Mouse (Mus musculus) mature B cell (primary cell): ENCODE measurements at regions not wholly inside any gene's neighbourhood (a gene's known extent, or its start where the extent isn't known, plus 50 kb on each side); places are given as distances from the start of the nearest gene placed in this dataset.
"Not testable (repeated sequence)": the region's sequence is repeated elsewhere in the genome, so short reads cannot be mapped to it uniquely, and the experiment has no call there.

Experiments
- in situ Hi-C: fragments of 300-500 bp; cut with MboI; formaldehyde crosslinking; loops from 2 replicates; pipeline ENCODE4 v1.14.3; 2019

DNA sequence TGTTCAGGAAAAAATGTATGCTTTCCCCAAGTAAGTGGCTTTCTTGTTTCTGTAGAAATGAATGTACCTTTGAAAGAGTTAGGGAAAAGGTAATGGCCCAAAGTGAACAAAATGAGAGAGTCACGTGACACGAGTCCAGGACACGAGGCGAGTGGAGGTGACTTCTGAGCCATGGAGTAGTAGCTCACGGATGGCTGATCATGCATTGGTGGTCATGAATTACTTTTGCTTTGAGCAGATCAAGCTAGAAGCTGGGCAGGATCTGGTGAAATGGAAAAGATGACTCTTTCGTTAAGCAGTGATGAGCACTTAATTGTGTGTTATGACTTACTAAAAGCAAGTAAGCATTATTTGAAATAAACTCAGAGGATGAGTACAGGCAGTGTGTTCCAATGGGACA is 101.6 kb upstream of the Rpl34 start:
- in situ Hi-C loops, result no loop called here

DNA sequence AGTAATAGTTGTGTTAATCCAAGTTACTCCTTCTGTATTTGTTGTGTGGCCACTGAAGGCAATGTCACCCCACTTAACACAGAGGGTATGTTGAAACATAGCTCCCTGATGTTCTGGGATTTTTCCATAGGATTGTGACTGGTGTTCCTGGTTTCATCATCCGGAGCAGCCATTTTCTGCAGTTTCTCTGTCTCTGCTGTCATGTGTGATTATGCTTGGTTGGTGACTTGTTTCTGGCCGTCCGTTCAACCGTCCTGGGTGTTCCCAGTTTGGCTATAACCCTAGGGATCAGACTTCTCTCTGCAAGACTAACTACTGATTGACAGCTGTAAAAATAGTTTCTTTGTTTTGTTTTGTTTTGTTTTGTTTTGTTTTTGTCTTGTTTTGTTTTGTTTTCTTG is 98.1 kb upstream of the Rpl34 start:
- in situ Hi-C loops, result no loop called here

DNA sequence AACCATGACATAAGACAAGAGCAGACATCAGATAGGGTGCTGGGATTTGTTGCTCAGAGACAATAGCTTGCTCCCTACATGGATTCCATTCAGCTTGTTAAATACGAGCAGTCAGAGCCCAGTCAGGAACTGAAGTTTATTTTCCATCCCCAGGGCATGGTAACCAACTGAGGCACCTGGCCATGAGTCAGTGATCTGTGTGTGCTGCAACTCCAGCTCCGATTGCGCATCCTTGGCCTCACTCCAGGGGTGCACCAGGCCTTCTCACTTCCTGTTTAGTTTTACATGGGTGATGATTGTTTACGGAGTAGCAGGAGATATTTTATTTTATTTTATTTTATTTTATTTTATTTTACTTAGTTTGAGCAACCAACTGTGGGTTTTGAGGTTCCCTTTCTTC is 97.7 kb upstream of the Rpl34 start:
- in situ Hi-C loops, result no loop called here

DNA sequence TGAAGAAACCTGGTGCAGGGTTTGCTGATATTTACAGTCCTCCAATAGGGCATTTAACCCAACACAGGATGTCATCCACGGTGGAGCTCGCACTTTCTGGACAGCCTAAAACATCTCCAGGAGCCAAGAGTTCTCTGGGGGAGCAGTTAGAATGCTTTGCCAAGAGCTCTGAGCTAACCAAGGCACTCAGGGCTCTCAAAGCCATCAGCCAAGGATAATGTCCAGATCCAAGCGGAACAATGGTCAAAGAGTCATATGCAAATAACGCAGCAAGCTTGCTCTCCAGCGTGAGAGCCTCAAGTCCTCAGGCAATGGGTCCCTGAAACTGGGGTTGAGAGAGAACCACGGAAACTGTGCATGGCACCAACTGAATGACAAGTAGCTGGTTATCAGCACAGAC is 96.8 kb upstream of the Rpl34 start:
- in situ Hi-C loops, result no loop called here

DNA sequence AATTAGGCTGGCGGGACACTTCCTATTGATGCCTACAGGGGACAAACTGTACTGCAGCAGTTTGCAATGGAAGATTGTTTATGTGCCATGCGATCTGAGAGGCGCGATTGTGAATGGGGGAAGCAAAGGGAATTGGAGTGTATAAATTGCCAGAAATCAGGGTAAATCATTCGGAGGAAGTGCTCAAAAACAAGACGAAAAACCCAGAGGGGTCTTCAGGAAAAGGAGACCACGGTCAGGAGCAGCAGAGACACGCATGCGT is 89.6 kb upstream of the Rpl34 start:
- in situ Hi-C loops, result no loop called here

DNA sequence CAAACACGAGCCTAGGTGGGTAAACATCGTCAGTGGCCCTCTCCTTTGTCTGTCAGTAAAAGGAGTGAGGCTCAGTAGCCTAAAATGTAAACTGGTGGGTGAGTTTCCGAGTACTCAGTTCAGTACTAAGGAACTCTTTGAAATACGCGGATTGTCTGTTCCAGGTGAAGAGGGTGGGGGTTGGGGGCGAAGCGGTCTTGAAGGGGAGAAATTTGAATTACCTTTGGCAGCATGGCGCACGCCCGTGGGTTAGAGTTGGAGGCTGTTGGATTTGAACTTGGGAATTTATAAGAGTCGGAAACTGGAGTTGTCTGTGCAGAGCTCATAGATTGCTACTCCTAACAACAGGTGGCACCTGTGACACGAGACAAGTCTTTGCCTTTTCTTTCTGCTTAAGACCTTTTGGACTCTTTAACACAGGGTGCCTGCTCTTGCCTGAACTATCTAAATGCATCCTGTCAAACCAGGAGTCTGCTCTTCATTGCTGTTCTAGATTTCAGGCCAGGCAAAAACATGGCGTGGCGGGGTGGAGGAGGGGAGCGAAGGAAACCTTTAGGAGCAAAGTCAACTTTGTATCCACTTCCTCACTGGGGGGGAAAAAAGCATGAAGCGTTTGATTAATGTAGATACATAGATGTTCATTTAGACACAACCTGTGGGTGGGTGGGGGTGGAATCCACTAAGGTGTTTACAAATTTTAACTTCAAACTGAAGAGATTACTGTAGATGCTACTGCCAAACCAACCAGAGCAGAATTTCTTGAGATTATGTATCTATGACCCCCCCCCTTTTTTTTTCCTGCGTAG is 89.0 kb upstream of the Rpl34 start:
- in situ Hi-C loops, result no loop called here

DNA sequence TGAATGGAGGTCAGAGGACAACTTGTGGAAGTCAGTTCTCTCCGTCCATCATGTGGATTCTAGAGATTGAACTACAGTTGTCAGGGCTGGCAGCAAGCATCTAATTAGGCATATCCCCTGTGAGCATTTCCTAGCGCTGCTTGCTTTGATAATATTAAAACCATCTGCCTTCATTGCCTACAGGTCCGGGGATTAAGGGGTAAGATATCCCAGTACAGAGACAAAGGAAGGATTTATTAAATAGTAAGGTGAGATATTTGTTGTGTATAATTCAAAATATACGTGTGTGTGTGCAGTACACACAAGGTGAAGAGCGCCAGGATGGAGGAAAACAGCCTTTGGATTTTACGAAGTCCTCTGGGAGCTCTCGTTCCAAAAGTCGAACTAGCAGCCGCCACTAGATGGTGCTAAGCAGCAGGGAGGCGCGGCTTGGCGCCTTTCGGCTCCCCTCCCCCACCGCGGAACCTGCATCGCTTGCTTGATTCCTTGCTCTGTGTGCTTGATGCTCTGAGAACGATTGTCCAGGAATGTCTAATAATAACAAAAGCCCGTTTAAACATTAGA is 88.4 kb upstream of the Rpl34 start:
- in situ Hi-C loops, result no loop called here

DNA sequence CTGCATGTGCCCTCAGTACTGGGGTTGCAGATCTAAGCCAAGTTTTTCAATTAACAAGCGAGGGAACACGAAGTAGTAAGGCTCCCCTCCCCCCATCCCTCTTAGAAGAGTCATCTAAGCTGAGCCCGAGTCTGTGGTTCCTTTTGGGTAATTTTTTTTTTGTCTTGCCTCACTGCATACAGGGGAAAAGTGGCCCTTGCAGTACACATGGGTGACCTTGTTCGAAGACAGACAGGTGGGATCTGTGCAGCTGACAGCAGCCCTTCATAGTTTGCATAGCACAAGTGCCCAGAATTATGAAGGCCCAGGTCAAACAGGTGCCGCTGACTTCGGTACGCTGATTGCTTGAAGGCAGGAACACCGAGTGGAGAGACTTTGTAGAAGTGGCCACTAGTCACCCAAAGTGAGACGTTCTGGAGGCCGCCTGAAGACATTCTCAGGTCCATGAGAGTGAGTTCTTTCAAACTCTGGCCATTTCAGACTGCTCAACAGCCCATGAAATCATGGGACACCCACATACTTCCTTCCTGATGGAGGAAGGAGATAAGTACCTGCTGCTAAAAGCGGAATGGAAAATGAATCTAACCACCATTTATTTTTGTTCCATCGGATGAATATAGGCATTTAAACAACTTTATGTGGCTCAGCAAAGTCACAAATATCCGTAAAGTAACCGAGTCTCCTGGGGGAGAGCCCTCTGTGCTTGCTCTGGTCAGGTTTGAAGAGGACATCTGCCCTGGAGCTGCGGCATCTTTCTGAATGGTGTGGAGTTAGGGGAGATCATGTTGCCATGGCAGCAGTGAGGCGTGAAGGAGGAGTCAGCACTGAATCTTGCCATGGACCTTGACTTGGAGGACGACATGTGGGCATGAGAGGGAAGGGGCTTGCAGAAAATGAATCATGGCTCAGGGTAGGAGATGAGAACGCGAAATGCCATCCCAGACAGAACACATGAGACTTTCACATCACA is 79.8 kb upstream of the Rpl34 start:
- in situ Hi-C loops, result no loop called here

DNA sequence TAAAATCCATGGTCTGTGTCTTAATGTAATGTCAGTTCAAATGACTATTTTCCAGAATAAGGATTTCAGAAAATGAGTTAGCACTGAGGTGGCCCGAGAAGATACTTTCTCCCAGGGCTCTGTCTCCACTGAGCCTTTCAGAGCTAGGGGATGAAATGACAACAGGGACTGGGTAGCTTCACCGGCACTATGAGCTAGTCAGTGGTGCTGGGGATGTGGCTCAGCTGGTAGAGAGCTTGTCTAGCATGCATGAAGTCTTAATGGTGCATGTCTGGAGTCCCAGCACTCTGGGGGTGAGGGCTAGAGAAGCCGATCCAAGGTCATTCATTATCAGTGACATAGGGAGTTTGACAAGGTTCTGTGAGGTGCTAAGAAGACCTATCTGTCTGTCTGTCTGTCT is 75.1 kb upstream of the Rpl34 start:
- in situ Hi-C loops, result no loop called here

DNA sequence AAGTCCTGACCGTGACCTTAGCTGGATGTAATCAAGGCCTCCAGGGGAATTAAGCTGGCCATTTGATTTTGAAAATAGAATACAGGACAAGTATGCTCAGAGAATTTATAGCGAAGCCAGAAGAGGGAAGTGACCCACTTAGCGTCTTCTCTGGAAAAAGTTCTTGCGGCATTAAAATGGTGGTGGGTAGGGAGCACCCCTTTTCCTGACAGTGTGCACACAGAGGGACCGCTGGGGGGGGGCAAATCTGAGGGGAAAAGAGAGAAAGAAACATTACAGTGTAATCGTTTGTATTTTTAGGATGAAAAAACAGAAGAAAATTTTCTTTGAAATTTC is 74.1 kb upstream of the Rpl34 start:
- in situ Hi-C loops, result no loop called here

DNA sequence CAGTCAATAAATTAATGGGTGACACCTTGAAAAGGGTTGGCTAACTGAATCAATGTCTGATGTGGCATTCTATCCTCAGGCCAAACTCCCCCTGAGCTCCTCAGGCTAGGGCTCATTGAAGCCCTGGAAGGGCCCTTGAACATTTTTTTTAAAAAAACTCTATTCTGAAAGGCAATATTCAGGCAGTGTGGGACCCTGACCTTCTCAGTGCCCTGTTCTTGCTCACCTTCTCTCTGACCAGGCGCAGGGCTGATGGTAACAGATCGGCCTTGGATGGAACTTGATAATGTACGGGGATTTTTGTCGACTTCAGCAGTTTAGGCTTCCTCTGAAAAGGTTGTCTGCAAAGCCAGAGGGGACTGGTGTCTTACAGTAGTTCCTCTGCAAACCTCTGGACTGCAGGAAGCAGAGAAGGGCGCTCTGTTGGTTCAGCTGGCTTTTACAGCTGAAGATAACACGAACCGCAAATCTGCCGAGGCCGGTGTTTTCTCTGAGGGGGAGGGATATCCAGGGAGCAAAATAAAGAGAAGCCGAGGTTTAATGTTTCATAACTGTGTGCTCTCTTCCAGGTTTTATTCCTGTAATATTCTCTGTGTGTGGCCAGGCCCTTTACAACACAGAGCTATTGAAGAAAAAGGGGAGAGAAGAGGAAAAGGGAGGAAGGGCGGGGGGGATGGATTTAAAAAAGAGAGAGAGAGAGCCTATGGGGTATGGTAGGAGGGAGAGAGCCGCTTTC is 73.6 kb upstream of the Rpl34 start:
- in situ Hi-C loops, result no loop called here

DNA sequence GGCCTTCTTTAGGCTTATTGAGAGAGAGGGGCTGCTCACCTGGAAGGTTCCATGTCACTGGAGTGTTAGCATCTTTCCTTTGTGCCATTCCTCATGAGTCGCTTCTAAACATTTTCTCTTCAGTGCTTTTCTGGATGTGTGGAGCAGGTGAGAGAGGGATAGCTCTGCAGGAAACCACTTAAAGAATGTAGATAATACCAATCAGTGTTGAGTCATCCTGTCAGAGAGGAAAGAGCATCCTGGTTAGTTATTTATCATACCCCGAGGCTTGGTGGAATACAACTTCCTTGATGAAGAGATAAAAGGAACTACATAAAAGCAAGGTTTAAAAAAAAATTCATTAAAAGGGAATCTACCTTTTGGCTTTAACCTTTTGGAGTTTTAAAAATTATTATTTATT is 69.8 kb upstream of the Rpl34 start:
- in situ Hi-C loops, result no loop called here

DNA sequence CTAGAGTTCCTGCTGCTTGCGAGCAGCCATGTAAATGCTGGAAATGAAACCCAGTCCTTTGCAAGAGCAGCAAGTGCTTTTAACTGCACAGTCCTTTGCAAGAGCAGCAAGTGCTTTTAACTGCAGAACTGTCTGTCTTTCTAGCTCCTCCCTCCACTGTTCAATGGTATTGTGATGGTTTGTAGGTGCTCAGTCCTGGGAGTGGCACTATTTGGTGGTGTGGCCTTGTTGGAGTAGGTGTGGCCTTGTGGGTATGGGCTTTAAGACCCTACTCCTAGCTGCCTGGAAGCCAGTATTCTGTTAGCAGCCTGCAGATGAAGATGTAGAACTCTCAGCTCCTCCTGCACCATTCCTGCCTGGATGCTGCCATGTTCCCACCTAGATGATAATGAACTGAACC is 67.8 kb upstream of the Rpl34 start:
- in situ Hi-C loops, result not testable (repeated sequence)

DNA sequence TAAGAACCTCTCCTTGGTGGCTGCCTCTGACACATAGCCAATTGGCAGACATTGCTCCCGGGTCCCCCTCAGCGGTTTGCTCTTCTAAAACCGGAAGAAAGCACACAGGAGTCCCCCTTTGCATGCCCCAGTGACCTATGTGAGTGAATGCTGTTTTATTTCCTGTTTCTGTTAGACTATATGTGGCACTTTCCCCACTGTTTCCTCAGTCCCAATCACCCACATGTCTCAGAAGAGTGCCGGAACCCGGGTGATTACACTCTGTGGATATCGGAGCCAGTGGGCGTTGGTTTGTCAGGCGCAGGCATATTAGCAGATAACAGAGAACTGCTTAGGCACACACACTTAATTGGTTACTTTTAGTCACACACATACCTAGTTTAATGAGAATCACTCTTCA is 66.3 kb upstream of the Rpl34 start:
- in situ Hi-C loops, result no loop called here

DNA sequence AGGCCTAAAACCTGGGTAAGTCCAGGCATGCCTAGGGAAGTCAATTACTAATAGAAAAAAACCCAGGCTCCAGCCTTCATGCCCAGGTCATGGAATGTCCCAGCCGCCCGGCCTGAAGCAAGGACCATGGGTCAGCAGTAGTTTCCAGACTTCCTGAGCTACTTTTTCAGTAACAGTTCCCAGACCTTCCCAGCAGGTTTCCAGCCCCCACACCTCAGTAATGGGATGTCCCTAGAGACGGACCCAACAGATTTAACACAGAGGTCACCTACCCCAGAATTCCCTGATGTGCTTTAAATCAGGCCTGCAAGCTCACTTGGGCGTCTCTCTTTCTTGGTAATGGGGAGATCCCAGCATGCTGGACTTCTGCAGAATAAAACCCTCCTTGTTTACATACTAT is 65.2 kb upstream of the Rpl34 start:
- in situ Hi-C loops, result no loop called here

DNA sequence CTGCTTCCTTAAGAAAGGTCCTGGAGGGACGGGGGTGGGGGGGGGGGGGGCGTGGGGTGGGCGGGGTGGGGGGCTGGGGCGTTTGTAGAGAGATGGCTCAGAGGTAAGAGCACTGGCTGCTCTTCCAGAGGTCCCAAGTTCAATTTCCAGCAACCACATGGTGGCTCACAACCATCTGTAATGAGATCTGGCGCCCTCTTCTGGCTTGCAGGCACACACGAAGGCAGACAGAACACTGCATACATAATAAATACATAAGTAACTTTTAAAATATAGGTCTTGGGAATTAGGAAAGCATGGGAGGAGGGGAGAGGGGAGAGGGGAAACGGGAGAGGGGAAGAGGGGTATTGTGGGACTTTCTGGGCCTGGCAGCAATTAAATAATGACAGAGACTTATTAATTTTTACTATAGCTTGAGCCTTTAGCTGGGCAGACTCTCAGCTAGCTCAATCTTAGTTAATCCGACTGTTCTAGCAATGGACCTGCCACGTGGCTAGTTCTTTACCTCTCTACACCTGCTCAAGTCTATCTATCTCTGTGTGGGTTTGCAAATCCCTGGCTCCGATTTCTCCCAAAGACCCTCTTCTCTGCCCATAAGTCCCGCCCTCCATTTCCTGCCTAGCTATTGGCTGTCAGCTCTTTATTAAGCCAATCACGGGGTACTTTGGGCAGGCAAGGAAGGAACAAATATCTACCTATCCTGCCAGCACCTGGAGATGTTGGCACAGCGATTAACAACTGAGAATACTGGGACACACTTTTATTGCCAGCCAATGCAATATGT is 64.1 kb upstream of the Rpl34 start:
- in situ Hi-C loops, result no loop called here

DNA sequence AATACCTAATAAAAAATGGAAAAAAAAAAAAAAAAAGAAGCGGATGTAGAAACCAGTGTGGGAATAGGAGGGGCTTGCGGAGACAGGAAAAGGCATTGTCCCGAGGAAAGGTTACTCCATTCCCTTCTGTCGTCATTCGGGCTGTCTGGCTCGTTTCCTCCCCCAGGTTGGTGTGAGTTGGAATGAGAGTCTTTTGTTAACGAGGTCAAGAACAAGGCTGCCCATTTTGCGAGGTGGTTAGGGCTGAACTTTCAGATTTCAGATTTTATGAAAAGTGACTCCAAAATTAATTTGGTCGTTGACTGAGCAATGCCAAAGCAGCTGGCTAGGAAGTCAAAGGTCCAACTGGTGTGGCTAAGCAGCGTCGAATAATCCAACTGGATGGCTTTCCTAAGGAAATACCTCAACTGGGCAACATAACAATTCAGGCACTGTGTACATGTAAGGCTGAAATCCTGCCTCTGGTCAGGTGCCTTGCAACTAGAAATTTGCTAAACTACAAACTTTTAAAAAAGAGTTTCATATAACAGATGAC is 50.6 kb upstream of the Rpl34 start:
- in situ Hi-C loops, result no loop called here
